Mouse (Mus musculus) erythroblast, embryonic 14.5 days (primary cell): Measurements from ENCODE around the gene Klf13.

Experiments
- GATA1 ChIP-seq: IDR thresholded peaks from 2 replicates; pipeline ENCODE4 v1.6.1; 2012; ENCODE audit warnings: low read length, inconsistent platforms, mixed read lengths
- TAL1 ChIP-seq: IDR thresholded peaks from 3 replicates; pipeline ENCODE4 v1.6.1; 2012; ENCODE audit warnings: low read length, inconsistent platforms, mixed read lengths

GRCm38 (mm10) chr7:63905642-63906041 is 33.1 kb downstream of the Klf13 start:
- TF ChIP-seq TAL1 = no peak
- TF ChIP-seq GATA1 = no peak; the same call in 1 of the 2 replicates
